Mouse (Mus musculus) retina, adult 2 months (tissue): ENCODE measurements around the gene Moap1.

Source experiments
- DNase-seq: peaks from one replicate; pipeline ENCODE4 v3.0.0-alpha.2; 2012; ENCODE audit warnings: low read depth, low spot score

Moap1 gene

GRCm38 (mm10) chr12:102705906-102706640 is 37.4 kb downstream of the Moap1 start:
- no peak for DNase-seq

- DNase-seq: peak; percentile 71
Measured at GRCm38 (mm10) chr12:102705216-102705871, 38.1 kb downstream of the Moap1 start.

GRCm38 (mm10) chr12:102704457-102705198 is 38.8 kb downstream of the Moap1 start, which contains the start of gene Itpk1:
Gene Itpk1, minus strand, starts transcription at chr12:102704930.
- no peak for DNase-seq

- DNase-seq: no peak
Measured at GRCm38 (mm10) chr12:102703921-102704408, 39.5 kb downstream of the Moap1 start.

GRCm38 (mm10) chr12:102703441-102703840 is 40.0 kb downstream of the Moap1 start:
- DNase-seq: no peak

GRCm38 (mm10) chr12:102703111-102703412 is 40.4 kb downstream of the Moap1 start:
- DNase-seq: no peak

- peak; percentile 68 for DNase-seq
Measured at GRCm38 (mm10) chr12:102702356-102703110, 40.9 kb downstream of the Moap1 start.

- DNase-seq: no peak
Measured at GRCm38 (mm10) chr12:102701691-102702207, 41.7 kb downstream of the Moap1 start.

GRCm38 (mm10) chr12:102700453-102700852 is 43.0 kb downstream of the Moap1 start:
- DNase-seq: no peak

- DNase-seq: no peak
Measured at GRCm38 (mm10) chr12:102699156-102699555, 44.3 kb downstream of the Moap1 start.

- no peak for DNase-seq
Measured at GRCm38 (mm10) chr12:102698089-102698684, 45.3 kb downstream of the Moap1 start.

- DNase-seq: no peak
Measured at GRCm38 (mm10) chr12:102697381-102697780, 46.1 kb downstream of the Moap1 start.

- no peak for DNase-seq
Measured at GRCm38 (mm10) chr12:102696635-102697354, 46.7 kb downstream of the Moap1 start.

GRCm38 (mm10) chr12:102695369-102696239 is 47.9 kb downstream of the Moap1 start:
- DNase-seq: no peak
